Mouse (Mus musculus) bone marrow macrophage, adult 2 months (primary cell): ENCODE data around the gene 2810006K23Rik.

Source experiments
- CTCF ChIP-seq: IDR thresholded peaks from 2 replicates; pipeline ENCODE4 v1.5.1; 2012; ENCODE audit warnings: low read depth, mild to moderate bottlenecking, low read length, moderate library complexity
- POLR2A ChIP-seq: IDR thresholded peaks from 2 replicates; pipeline ENCODE4 v1.6.1; 2012; ENCODE audit warnings: mild to moderate bottlenecking, low read depth, low read length, borderline replicate concordance

GRCm38 (mm10) chr5:124334392-124334791 is 6.5 kb downstream of the 2810006K23Rik start:
- TF ChIP-seq POLR2A, result no peak
- TF ChIP-seq CTCF, result no peak
